Mouse (Mus musculus) small intestine, adult 2 months (tissue): ENCODE results near the gene Cdh10.

Experiments used
- CTCF ChIP-seq: fragments of 200-500 bp; IDR thresholded peaks from 2 replicates; pipeline ENCODE4 v1.5.1; 2012; ENCODE audit warnings: low read depth, mild to moderate bottlenecking, control low read depth, inconsistent platforms, low read length, moderate library complexity, mixed read lengths; ENCODE audit not compliant: insufficient replicate concordance, insufficient read length; ENCODE audit errors: extremely low read depth
- POLR2A ChIP-seq: fragments of 200-500 bp; IDR thresholded peaks from 2 replicates; pipeline ENCODE4 v1.6.1; 2012; ENCODE audit warnings: low read depth, mild to moderate bottlenecking, control low read depth, inconsistent platforms, low read length, moderate library complexity

DNA sequence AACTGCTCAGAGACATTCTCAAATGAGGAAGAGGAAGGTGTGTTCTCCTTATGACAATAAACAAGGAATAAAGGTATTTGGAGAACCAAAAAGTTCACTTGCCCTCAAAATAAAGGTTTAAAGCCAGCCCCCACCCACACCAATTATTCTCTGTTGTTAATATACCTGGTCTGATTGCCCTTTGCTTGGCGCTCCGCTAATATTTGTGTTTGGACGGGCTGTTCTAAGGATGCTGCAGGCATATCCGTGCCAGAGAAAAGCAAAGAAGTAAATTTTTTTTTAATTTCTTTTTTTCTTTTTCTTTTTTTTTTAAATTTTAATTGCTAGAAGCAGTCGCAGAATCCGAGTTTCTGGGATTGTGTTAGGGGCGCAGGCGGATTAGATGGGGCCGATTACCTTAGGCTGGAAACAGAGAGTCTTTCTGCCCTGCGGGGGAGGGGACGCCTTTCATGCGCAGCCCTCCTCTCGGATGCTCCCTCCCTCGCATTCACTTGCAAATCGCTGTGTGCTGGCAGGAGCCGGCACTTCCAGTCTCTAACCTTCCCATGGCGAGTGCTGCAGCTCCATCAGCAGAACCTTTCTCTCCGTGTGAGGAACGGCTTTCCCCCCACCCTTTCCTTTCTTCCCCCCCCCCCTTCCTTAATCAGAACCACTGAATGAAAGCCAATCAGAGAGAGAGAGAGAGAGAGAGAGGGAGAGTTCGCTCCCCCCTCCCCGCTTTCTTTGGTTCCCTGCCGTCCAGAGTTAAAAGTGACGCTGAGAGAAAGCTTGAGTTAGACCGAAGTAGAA lies at the start of gene Cdh10:
- TF ChIP-seq POLR2A (no peak), CTCF (no peak)
